ENCODE assay signal across 12 mouse cellular contexts in genomic region chr16:85678228-85678627, GRCm38 (mm10).
DNase-seq lines count a peak whose midpoint lies in the region; ATAC-seq lines count a peak whose summit lies in the region.
"Had no signal": no experiment of that assay in that cellular context is flagged by ENCODE, and none has a peak within 500 bp of the region (broad histone marks: within the 10 kb centered on the region; RNA-seq: fewer than 3 reads in every experiment).

No protein-coding gene starts in this region.

- H3K4me2 ChIP-seq in hindbrain, embryonic 11.5 days (replicated peaks; ENCODE audit: low read depth, low read length) = no peak overlapping the region
- H3K4me2 ChIP-seq in intestine, embryonic 15.5 days (replicated peaks) = no peak overlapping the region
- H3K4me2 ChIP-seq: embryonic facial prominence, embryonic 13.5 days; heart, embryonic 11.5 days; limb, embryonic 15.5 days had no signal

- H3K27ac ChIP-seq in hindbrain, embryonic 11.5 days (ENCODE audit: low read depth, low read length) = no peak overlapping the region
- H3K27ac ChIP-seq in hindbrain, embryonic 10.5 days = no peak overlapping the region
- no peak overlapping the region for H3K27ac ChIP-seq in intestine, embryonic 15.5 days
- H3K27ac ChIP-seq: embryonic facial prominence, embryonic 13.5 days; limb, embryonic 15.5 days had no signal

- H3K36me3 ChIP-seq in hindbrain, embryonic 11.5 days (ENCODE audit: control insufficient read depth, insufficient read depth, low read length) = no peaks in the 10 kb centered on the region
- H3K36me3 ChIP-seq in hindbrain, embryonic 10.5 days = no peaks in the 10 kb centered on the region
- no peaks in the 10 kb centered on the region for H3K36me3 ChIP-seq in intestine, embryonic 15.5 days
- H3K36me3 ChIP-seq: embryonic facial prominence, embryonic 13.5 days; limb, embryonic 15.5 days had no signal

- H3K4me3 ChIP-seq in hindbrain, embryonic 11.5 days (ENCODE audit: low read depth, low read length) = no peak overlapping the region
- no peak overlapping the region for H3K4me3 ChIP-seq in hindbrain, embryonic 10.5 days
- no peak overlapping the region for H3K4me3 ChIP-seq in intestine, embryonic 15.5 days (replicated peaks)
- H3K4me3 ChIP-seq: embryonic facial prominence, embryonic 13.5 days; limb, embryonic 15.5 days had no signal

- no peaks in the 10 kb centered on the region for H3K9me3 ChIP-seq in hindbrain, embryonic 11.5 days (ENCODE audit: control insufficient read depth, low read length)
- H3K9me3 ChIP-seq in hindbrain, embryonic 10.5 days = no peaks in the 10 kb centered on the region
- H3K9me3 ChIP-seq in intestine, embryonic 15.5 days = no peaks in the 10 kb centered on the region
- H3K9me3 ChIP-seq: embryonic facial prominence, embryonic 13.5 days; limb, embryonic 15.5 days had no signal

- no peaks in the 10 kb centered on the region for H3K4me1 ChIP-seq in hindbrain, embryonic 11.5 days (replicated peaks; ENCODE audit: control insufficient read depth, insufficient read depth, low read length)
- peaks cover 4% of the 10 kb centered on the region for H3K4me1 ChIP-seq in hindbrain, embryonic 10.5 days (replicated peaks)
- no peaks in the 10 kb centered on the region for H3K4me1 ChIP-seq in intestine, embryonic 15.5 days (replicated peaks)
- H3K4me1 ChIP-seq: embryonic facial prominence, embryonic 13.5 days; limb, embryonic 15.5 days had no signal

- peak; percentile 56; the same call in 1 of the 2 replicates for ATAC-seq in hindbrain, embryonic 11.5 days (ENCODE audit: low FRiP score)
- peak; percentile 25; the same call in 1 of the 2 replicates for ATAC-seq in intestine, embryonic 15.5 days

- H3K9ac ChIP-seq in hindbrain, embryonic 11.5 days (ENCODE audit: low read depth, low read length) = no peak overlapping the region
- no peak overlapping the region for H3K9ac ChIP-seq in intestine, embryonic 15.5 days
- H3K9ac ChIP-seq: embryonic facial prominence, embryonic 13.5 days; limb, embryonic 15.5 days had no signal

- no peaks in the 10 kb centered on the region for H3K27me3 ChIP-seq in hindbrain, embryonic 11.5 days (ENCODE audit: control insufficient read depth, insufficient read depth, low read length)
- H3K27me3 ChIP-seq in hindbrain, embryonic 10.5 days (ENCODE audit: insufficient read depth, poor library complexity, severe bottlenecking) = no peaks in the 10 kb centered on the region; the same call in 1 of the 2 replicates
- no peaks in the 10 kb centered on the region for H3K27me3 ChIP-seq in intestine, embryonic 15.5 days (replicated peaks)
- H3K27me3 ChIP-seq: limb, embryonic 15.5 days had no signal

- DNase-seq in hindbrain, embryonic 11.5 days (ENCODE audit: low spot score) = peak; percentile 21
- no peak for DNase-seq in hindbrain, embryonic 10.5 days (ENCODE audit: low spot score)
- peak; percentile 14 for DNase-seq in A20 (ENCODE audit: low read depth, low spot score)
- peak; percentile 12 for DNase-seq in ZHBTc4 (ENCODE audit: low read depth, low spot score)
- DNase-seq in left cerebral cortex, adult 18-20 months (ENCODE audit: low spot score in 2 of 2) = no peak
- no peak for DNase-seq in adrenal gland, adult 18-20 months (ENCODE audit: low spot score in 2 of 2)
- no peak for DNase-seq in adrenal gland, postnatal 10 days
- DNase-seq: thymus, postnatal 25 days had no signal

Comparison
In these comparisons a context has a peak if more than half of its experiments do, and no peak if none do; other contexts are left out.
1. DNase-seq: peak in hindbrain, embryonic 11.5 days (single experiment), A20 (single experiment) and ZHBTc4 (single experiment); none in hindbrain, embryonic 10.5 days (single experiment), left cerebral cortex, adult 18-20 months (0 of 2), adrenal gland, adult 18-20 months (0 of 2) and adrenal gland, postnatal 10 days (single experiment).